Mouse (Mus musculus) megakaryocyte, embryonic 14.5 days (primary cell): Measurements from ENCODE around the gene Cpne2.

Experiments used
- FLI1 ChIP-seq: IDR thresholded peaks from 2 replicates; pipeline ENCODE4 v1.6.1; 2012; ENCODE audit warnings: low read length, inconsistent platforms, mixed read lengths
- GATA1 ChIP-seq: IDR thresholded peaks from 3 replicates; pipeline ENCODE4 v1.6.1; 2012; ENCODE audit warnings: mixed read lengths, low read length, inconsistent platforms, borderline replicate concordance

DNA sequence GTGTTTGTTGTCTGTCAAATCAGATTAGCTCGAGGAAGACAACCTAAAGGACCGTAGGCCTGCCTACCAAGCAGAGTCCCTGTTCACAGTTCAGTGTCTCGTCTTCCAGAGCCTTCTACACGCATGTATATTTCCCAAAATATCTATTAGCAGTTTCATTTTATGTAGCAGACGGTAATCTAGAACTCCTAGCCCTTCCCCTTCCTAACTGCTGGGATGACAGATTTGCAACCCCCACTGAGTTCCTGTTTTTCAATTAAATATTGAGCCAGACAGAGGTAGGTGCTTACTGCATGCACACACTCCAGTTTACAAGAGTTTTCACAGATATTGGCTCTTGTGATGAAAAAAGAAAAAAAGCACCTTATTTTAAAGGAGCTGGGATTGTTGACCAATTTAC, 16.7 kb downstream of the Cpne2 start:
- TF ChIP-seq GATA1 (no peak), FLI1 (no peak)
